Mouse (Mus musculus): ENCODE measurements around the gene Hoxa9. TPM values are rescaled to one million over a fixed set of nuclear protein-coding genes. Genes with fewer than 3 reads are reported as not detected.

The Hoxa9 gene
- total and polyA plus RNA-seq, 3 experiments = 0.04 TPM; not detected in 2

GRCm38 (mm10) chr6:52189909-52190308, 41.0 kb downstream of the Hoxa9 start:
- Histone ChIP-seq H3K27ac (no peak overlapping the region), H3K4me3 (no peak overlapping the region), H3K9ac (ENCODE audit: low read depth, low read length) (no peak overlapping the region), H3K27me3 (ENCODE audit: control insufficient read depth, insufficient read depth, low read length) (peaks cover 20% of the 10 kb centered on the region), H3K79me2 (replicated peaks; ENCODE audit: control insufficient read depth, insufficient read depth, low read length) (no peaks in the 10 kb centered on the region), H3K4me1 (ENCODE audit: control insufficient read depth, insufficient read depth, low read length) (no peaks in the 10 kb centered on the region), H3K36me3 (ENCODE audit: control insufficient read depth, insufficient read depth, low read length) (no peaks in the 10 kb centered on the region)
- no peak for DNase-seq
- WGBS = 17% methylated on average over 8 of the region's 8 CpGs
- intact Hi-C loops (cut with DNase I) = loop anchor here (2.0 to 5.0 kb wide), 2 partner anchors 31 to 103 kb away; partner anchors contain the start of gene Hoxa1
- TF ChIP-seq POLR2A (IDR thresholded peaks at IDR 0.05; ENCODE audit: insufficient read depth, low read depth, low read length) (no peak), EP300 (IDR thresholded peaks at IDR 0.05; ENCODE audit: insufficient read depth, low read depth, low read length) (no peak), CTCF (IDR thresholded peaks at IDR 0.05) (no peak)

GRCm38 (mm10) chr6:52189172-52189591, 41.7 kb downstream of the Hoxa9 start:
- Histone ChIP-seq H3K4me3 (no peak overlapping the region), H3K27ac (no peak overlapping the region), H3K4me1 (ENCODE audit: control insufficient read depth, insufficient read depth, low read length) (no peaks in the 10 kb centered on the region), H3K79me2 (replicated peaks; ENCODE audit: control insufficient read depth, insufficient read depth, low read length) (no peaks in the 10 kb centered on the region), H3K9ac (ENCODE audit: low read depth, low read length) (no peak overlapping the region), H3K36me3 (ENCODE audit: control insufficient read depth, insufficient read depth, low read length) (no peaks in the 10 kb centered on the region), H3K27me3 (ENCODE audit: control insufficient read depth, insufficient read depth, low read length) (peaks cover 26% of the 10 kb centered on the region)
- WGBS = 18% methylated on average over 5 of the region's 5 CpGs
- intact Hi-C loops (cut with DNase I) = no loop called here
- TF ChIP-seq EP300 (IDR thresholded peaks at IDR 0.05; ENCODE audit: insufficient read depth, low read depth, low read length) (no peak), CTCF (IDR thresholded peaks at IDR 0.05) (no peak), POLR2A (IDR thresholded peaks at IDR 0.05; ENCODE audit: insufficient read depth, low read depth, low read length) (no peak)
- no peak for DNase-seq

GRCm38 (mm10) chr6:52186500-52186899, 44.4 kb downstream of the Hoxa9 start:
- Histone ChIP-seq H3K27ac (no peak overlapping the region), H3K36me3 (ENCODE audit: control insufficient read depth, insufficient read depth, low read length) (no peaks in the 10 kb centered on the region), H3K4me3 (no peak overlapping the region), H3K9ac (ENCODE audit: low read depth, low read length) (no peak overlapping the region), H3K27me3 (ENCODE audit: control insufficient read depth, insufficient read depth, low read length) (peaks cover 22% of the 10 kb centered on the region), H3K79me2 (replicated peaks; ENCODE audit: control insufficient read depth, insufficient read depth, low read length) (no peaks in the 10 kb centered on the region), H3K4me1 (ENCODE audit: control insufficient read depth, insufficient read depth, low read length) (no peaks in the 10 kb centered on the region)
- TF ChIP-seq EP300 (IDR thresholded peaks at IDR 0.05; ENCODE audit: insufficient read depth, low read depth, low read length) (no peak), POLR2A (IDR thresholded peaks at IDR 0.05; ENCODE audit: insufficient read depth, low read depth, low read length) (no peak), CTCF (IDR thresholded peaks at IDR 0.05) (no peak)
- DNase-seq = no peak
- intact Hi-C loops (cut with DNase I) = no loop called here
- WGBS = 27% methylated on average over 1 of the region's 1 CpGs

- WGBS = 22% methylated on average over 3 of the region's 3 CpGs
- TF ChIP-seq EP300 (IDR thresholded peaks at IDR 0.05; ENCODE audit: insufficient read depth, low read depth, low read length) (no peak), CTCF (IDR thresholded peaks at IDR 0.05) (no peak), POLR2A (IDR thresholded peaks at IDR 0.05; ENCODE audit: insufficient read depth, low read depth, low read length) (no peak)
Observed at GRCm38 (mm10) chr6:52185834-52186233, 45.1 kb downstream of the Hoxa9 start.

GRCm38 (mm10) chr6:52185222-52185621, 45.7 kb downstream of the Hoxa9 start:
- WGBS = 7% methylated on average over 19 of the region's 19 CpGs

More at GRCm38 (mm10) chr6:52185834-52186233, 45.1 kb downstream of the Hoxa9 start:
- Histone ChIP-seq H3K79me2 (replicated peaks; ENCODE audit: control insufficient read depth, insufficient read depth, low read length) (no peaks in the 10 kb centered on the region), H3K9ac (ENCODE audit: low read depth, low read length) (no peak overlapping the region), H3K36me3 (ENCODE audit: control insufficient read depth, insufficient read depth, low read length) (no peaks in the 10 kb centered on the region), H3K4me1 (ENCODE audit: control insufficient read depth, insufficient read depth, low read length) (no peaks in the 10 kb centered on the region), H3K27me3 (ENCODE audit: control insufficient read depth, insufficient read depth, low read length) (peaks cover 18% of the 10 kb centered on the region), H3K27ac (no peak overlapping the region), H3K4me3 (no peak overlapping the region)
- intact Hi-C loops (cut with DNase I) = no loop called here
- no peak for DNase-seq

GRCm38 (mm10) chr6:52184668-52185067, 46.2 kb downstream of the Hoxa9 start:
- Histone ChIP-seq H3K9ac (ENCODE audit: low read depth, low read length) (no peak overlapping the region), H3K4me3 (no peak overlapping the region), H3K27ac (no peak overlapping the region), H3K36me3 (ENCODE audit: control insufficient read depth, insufficient read depth, low read length) (no peaks in the 10 kb centered on the region), H3K27me3 (ENCODE audit: control insufficient read depth, insufficient read depth, low read length) (peaks cover 18% of the 10 kb centered on the region), H3K4me1 (ENCODE audit: control insufficient read depth, insufficient read depth, low read length) (no peaks in the 10 kb centered on the region), H3K79me2 (replicated peaks; ENCODE audit: control insufficient read depth, insufficient read depth, low read length) (no peaks in the 10 kb centered on the region)
- DNase-seq = no peak
- TF ChIP-seq POLR2A (IDR thresholded peaks at IDR 0.05; ENCODE audit: insufficient read depth, low read depth, low read length) (no peak), EP300 (IDR thresholded peaks at IDR 0.05; ENCODE audit: insufficient read depth, low read depth, low read length) (no peak)
- intact Hi-C loops (cut with DNase I) = no loop called here
- WGBS = 12% methylated on average over 6 of the region's 6 CpGs

More at GRCm38 (mm10) chr6:52185222-52185621, 45.7 kb downstream of the Hoxa9 start:
- no peaks in the 10 kb centered on the region for H3K4me1 ChIP-seq (ENCODE audit: control insufficient read depth, insufficient read depth, low read length)
- no peaks in the 10 kb centered on the region for H3K36me3 ChIP-seq (ENCODE audit: control insufficient read depth, insufficient read depth, low read length)
- TF ChIP-seq CTCF (IDR thresholded peaks at IDR 0.05) = no peak
- H3K27me3 ChIP-seq (ENCODE audit: control insufficient read depth, insufficient read depth, low read length) = peaks cover 20% of the 10 kb centered on the region
- DNase-seq = no peak
- H3K79me2 ChIP-seq (replicated peaks; ENCODE audit: control insufficient read depth, insufficient read depth, low read length) = no peaks in the 10 kb centered on the region
- intact Hi-C loops (cut with DNase I) = no loop called here
- no peak overlapping the region for H3K9ac ChIP-seq (ENCODE audit: low read depth, low read length)
- no peak overlapping the region for H3K27ac ChIP-seq
- H3K4me3 ChIP-seq = no peak overlapping the region

Data from heart, adult 2 months (tissue).